Mouse (Mus musculus) 416B (cell line): ENCODE measurements around the gene Tcea3.
A peak's percentile ranks its signal among the peaks of the same experiment; 100 is the strongest.

Experiments
- DNase-seq: peaks from one replicate; pipeline ENCODE4 v3.0.0; 2011; ENCODE audit warnings: low read depth

Gene Tcea3

GRCm38 (mm10) chr4:136239111-136239510 lies 8.4 kb upstream of the Tcea3 start:
- DNase-seq, result no peak

DNA sequence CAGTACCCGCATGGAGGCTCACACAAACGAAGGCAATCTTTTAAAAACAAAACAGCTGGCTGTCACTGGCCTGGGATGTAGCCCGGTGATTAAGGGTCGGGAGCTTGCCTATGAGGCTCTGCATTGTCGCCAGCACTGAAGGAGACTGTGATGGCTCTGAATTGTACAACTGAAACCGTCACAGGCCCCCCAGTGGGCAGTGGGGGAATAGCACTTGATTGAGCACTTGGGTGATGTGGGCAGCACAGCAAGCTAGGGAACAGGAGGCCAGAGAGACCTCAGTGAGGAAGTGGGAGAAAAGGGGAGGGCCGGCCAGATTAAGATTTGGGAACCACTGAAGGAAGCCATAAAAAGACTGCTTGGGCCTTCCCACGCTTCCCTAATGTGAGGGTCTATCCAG lies 7.9 kb upstream of the Tcea3 start:
- peak; percentile 76 for DNase-seq

DNA sequence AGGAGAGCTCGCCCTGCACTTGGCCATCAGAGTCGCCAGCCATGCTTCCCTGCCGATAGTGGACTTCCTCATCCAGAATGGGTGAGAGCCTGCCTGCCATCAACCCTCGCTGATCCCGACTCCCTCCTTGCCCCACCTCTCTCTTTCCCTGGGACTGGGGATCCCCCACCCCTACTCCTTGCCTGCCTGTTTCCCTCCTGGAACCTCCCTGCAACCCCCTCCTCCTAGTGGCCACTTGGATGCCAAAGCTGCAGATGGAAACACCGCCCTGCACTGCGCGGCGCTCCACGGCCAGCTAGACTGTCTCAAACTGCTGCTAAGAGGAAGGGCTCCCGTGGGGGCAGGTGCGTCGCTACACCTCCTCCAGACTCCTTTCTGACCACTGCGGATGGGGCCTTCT lies 7.4 kb upstream of the Tcea3 start:
- no peak for DNase-seq

DNA sequence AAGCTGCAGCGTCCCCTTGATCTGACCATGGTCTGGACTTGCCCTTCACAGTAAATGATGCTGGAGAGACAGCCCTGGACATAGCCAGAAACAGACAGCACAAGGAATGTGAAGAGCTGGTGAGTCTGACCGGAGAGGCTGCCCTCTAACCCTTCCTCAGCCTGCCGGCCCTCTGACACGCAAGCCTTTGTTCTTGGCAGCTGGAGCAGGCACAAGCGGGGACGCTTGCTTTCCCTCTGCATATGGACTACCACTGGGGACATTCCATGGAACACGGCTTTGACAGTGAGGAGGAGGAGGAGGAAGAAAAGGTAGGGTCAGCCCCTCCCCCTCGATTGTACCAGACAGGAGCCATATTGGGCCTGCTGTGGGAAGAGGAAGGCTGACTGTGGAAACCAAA lies 6.6 kb upstream of the Tcea3 start:
- DNase-seq, result no peak

- peak; percentile 62 for DNase-seq
Measured at GRCm38 (mm10) chr4:136242065-136242703, 5.3 kb upstream of the Tcea3 start.

DNA sequence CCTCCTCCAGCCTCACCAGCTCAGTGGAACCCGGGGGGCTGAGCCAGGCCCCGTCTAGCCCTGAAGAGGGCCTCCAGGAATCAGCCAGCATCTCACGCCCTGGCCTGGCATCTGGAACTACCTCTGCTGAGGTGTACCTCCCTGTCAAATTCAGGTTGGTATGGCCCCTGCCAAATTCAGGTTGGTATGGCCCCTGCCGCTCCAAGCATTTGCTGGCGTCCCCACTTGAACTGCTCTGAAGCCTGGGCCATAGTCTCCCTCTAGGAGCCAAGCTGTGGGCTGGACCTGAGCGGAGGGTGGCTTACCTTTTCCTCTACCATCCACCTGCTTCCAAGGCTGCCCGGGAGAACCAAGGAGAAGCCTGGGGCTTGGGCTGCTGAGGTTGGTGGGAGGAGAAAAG lies 4.8 kb upstream of the Tcea3 start:
- no peak for DNase-seq

DNA sequence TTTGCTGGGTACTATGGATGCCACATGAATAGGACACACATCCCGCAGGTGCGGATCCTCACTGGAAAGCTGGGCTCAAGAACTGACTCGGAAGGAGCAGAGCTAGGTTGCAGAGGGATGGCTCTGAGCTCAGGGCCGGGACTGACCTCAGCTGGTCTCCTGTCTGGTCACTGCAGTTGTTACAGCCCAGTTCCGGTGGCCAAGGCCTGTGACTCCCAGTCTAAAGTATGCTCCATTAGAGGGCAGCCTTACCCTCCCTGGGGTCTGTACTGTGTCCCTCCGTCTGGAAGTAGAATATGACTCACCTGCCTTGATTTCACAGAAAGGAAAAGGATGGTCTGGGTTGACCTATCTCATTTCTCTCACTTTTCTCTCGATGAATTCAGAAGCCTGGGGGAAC lies 3.3 kb upstream of the Tcea3 start:
- no peak for DNase-seq

DNA sequence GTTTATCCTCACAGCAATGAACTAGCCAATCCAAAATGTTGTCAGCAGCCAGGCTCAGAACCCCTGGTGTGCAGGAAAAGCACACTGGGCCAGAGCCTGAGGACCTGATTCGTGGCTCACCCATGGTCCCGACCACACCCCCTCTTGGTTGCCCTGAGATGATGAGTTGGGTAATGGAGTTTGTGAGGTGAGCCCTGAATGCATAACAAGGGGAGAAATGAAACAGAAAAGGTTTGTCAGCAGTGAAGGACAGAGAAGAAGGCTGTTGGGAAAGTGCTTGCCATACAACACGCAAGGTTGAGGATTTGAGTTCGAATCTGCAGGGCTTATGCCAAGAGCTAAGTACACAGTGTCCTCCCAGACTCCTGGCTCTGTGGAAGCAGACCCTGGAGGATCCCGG lies 1.8 kb upstream of the Tcea3 start:
- no peak for DNase-seq

DNA sequence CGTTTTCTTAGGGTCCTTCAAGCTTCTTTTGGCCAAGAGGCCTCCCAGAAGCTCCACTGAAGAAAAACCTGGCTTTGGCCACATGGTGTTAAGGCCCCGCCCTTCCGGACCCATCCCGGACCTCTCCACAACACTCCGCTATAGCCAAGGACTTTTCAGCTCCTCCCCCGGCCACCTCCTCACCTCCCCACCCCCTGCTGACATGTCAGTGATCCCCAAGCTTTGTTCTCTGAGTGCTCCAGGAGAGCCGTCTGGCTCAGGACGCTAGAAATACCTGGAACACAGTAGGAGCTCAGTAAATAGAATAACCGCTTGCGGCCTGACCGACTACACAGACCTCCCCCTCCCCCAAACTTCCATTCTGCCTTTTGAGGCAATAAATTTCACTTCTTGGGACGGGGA lies 960 bp upstream of the Tcea3 start:
- DNase-seq, result no peak

GRCm38 (mm10) chr4:136247386-136247728 lies 172 bp upstream of the Tcea3 start:
- no peak for DNase-seq

- DNase-seq, result no peak
Measured at GRCm38 (mm10) chr4:136248464-136249331, 1.2 kb downstream of the Tcea3 start.

DNA sequence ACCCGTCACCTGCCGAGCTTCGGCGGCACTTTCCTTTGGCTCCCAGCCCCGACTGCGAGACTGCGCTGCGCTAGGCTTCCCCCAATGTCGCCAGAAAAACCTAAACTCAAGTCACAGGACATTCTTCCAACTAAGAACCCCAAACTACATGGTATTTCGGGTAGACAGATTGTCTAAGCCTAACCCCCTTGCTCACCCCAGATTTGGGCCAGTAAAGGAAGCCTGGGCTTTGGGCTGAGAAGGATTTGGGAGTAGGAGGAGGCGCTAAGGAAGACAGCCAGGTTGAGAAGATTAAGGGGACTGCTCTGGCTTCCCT lies 1.8 kb downstream of the Tcea3 start:
- DNase-seq, result no peak

- no peak for DNase-seq
Measured at GRCm38 (mm10) chr4:136249780-136250179, 2.3 kb downstream of the Tcea3 start.

DNA sequence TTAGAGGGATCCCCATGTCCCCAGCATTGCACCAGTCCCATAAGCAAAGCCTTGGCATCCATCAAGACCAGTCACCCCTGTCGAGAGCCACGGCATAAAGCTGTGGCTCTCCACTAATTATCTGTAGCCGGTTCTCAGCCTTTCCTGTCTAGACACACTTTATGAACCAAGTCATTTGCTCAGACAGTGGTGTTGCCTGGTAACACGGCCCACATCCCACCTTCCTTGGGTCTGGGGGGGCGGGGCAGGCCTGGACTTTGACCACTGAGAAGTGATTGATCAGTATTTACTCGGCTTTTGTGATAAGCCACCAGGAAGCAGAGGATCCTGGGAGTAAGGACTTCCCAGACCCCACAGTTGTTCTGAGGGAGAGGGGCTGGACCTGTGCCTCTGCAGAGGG lies 8.4 kb downstream of the Tcea3 start:
- DNase-seq, result no peak

DNA sequence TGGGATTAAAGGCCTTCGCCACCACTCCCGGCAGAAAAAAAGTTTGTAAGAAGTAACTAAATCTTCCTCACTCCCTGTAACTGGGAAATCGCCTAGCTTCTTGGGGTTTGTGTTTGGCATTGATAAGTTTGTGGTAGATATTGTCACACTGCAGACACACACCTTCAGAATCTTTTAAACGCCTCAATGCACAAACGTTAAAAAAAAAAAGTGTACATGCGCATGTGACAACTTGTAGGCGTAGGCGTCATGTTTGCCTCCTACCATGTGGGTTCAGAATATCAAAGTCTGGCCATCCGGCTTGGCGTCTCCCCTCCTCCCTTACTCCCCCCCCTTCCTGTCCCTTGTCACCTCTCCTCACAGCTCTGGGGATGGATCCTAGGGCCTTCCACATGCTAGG lies 9.2 kb downstream of the Tcea3 start:
- no peak for DNase-seq

GRCm38 (mm10) chr4:136259916-136260315 lies 12.4 kb downstream of the Tcea3 start:
- DNase-seq, result no peak

- DNase-seq, result peak; percentile 77
Measured at GRCm38 (mm10) chr4:136260491-136261180, 13.1 kb downstream of the Tcea3 start.

GRCm38 (mm10) chr4:136261912-136262311 lies 14.4 kb downstream of the Tcea3 start:
- no peak for DNase-seq

GRCm38 (mm10) chr4:136263555-136263954 lies 16.0 kb downstream of the Tcea3 start:
- no peak for DNase-seq

- DNase-seq, result peak; percentile 93
Measured at GRCm38 (mm10) chr4:136266716-136267343, 19.3 kb downstream of the Tcea3 start.

DNA sequence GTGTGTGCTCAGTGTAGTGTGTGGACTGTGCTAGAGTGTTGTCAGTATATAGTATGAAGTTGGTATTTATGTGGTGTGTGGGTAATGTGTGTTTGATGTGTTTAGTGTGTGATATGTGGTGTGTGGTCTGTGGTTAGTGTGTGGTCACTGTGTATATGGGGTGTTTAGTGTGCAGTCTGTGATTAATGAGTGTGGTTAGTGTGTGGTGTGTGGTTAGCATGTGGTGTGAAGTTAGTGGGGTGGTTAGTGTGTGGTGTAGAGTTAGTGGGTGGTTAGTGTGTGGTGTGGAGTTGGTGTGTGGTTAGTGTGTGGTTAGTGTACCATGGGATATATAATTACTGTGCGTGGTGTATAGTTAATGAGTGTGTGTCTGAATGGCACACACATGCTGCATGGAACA lies 21.4 kb downstream of the Tcea3 start:
- DNase-seq, result peak; percentile 69

- DNase-seq, result no peak
Measured at GRCm38 (mm10) chr4:136270648-136271047, 23.1 kb downstream of the Tcea3 start.

DNA sequence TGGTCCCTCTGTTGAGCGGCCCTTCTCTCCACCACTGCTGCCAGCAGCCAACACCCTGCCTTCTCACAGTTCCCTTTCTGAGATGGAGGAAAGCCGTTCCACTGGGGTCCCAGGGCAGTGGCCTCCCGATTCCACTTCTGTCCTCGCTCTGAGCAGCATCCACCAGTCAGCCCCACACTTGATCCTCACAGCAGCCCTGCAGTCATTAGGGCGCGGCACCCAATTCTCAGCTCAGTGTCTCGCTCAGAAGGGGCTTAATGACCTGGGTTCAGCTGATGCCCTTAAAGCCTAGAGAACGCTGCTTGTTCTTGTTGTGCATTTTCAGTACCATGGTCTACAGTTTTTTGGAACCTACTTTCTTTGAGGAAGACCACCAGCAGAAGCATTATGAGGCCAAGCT lies 33.6 kb downstream of the Tcea3 start:
- DNase-seq, result no peak
